Mouse (Mus musculus) G1E (cell line): ENCODE results near the gene 1700014D04Rik. TPM values are rescaled to one million over a fixed set of nuclear protein-coding genes. Genes with fewer than 3 reads are reported as not detected.
"Not testable (repeated sequence)": the region's sequence is repeated elsewhere in the genome, so short reads cannot be mapped to it uniquely, and the experiment has no call there.

Experiments
- ATAC-seq: 2 replicates; pipeline ENCODE4 v1.8.0; 2016; ENCODE audit warnings: mild to moderate bottlenecking; ENCODE audit not compliant: insufficient number of reproducible peaks, poor library complexity, low FRiP score, severe bottlenecking; ENCODE audit errors: extremely low read depth
- DNase-seq: peaks from one replicate; pipeline ENCODE4 v3.0.0; 2012; ENCODE audit warnings: low spot score
- H3K27me3 ChIP-seq: 2 replicates; pipeline ENCODE4 v1.6.1; 2012; ENCODE audit warnings: mild to moderate bottlenecking, low read length, inconsistent platforms; ENCODE audit not compliant: insufficient read depth
- H3K36me3 ChIP-seq: replicated peaks from 2 replicates; pipeline ENCODE3; 2012; ENCODE audit warnings: mild to moderate bottlenecking, inconsistent platforms
- H3K4me1 ChIP-seq: 2 replicates; pipeline ENCODE4 v1.6.1; 2012; ENCODE audit warnings: low read depth, low read length, inconsistent platforms, mixed read lengths; ENCODE audit not compliant: insufficient read depth
- H3K4me3 ChIP-seq: 2 replicates; pipeline ENCODE4 v1.5.1; 2012; ENCODE audit warnings: low read depth, mild to moderate bottlenecking, inconsistent platforms, low read length, moderate library complexity, mixed read lengths
- H3K9me3 ChIP-seq: replicated peaks from 2 replicates; pipeline ENCODE4 v1.6.1; 2012; ENCODE audit warnings: inconsistent platforms
- CTCF ChIP-seq: IDR thresholded peaks from 2 replicates; pipeline ENCODE4 v1.5.1; 2012; ENCODE audit warnings: low read depth, low read length, inconsistent platforms, mixed read lengths
- GATA1 ChIP-seq: IDR thresholded peaks from 2 replicates; pipeline ENCODE4 v1.6.1; 2012; ENCODE audit warnings: borderline replicate concordance, low read length, inconsistent platforms, mixed read lengths
- GATA2 ChIP-seq: IDR thresholded peaks from 2 replicates; pipeline ENCODE4 v1.6.1; 2012; ENCODE audit warnings: low read depth, low read length, inconsistent platforms, borderline replicate concordance
- POLR2AphosphoS5 ChIP-seq: IDR thresholded peaks from 2 replicates; pipeline ENCODE4 v1.6.1; 2012; ENCODE audit warnings: low read depth, low read length, inconsistent platforms; ENCODE audit not compliant: insufficient replicate concordance
- TAL1 ChIP-seq: conservative IDR thresholded peaks from 2 replicates; pipeline ENCODE4 v1.6.1; 2012; ENCODE audit warnings: low read depth, low read length, inconsistent platforms, mixed read lengths
- polyA plus RNA-seq: library from polyadenylated mRNA; stranded (reverse); fragments of >175 nt; gene quantifications from 2 replicates; pipeline ENCODE4 v1.2.3, GENCODE M21; 2012
- total RNA-seq, 2 experiments: library from RNA; stranded (forward) in 1 of 2; stranded (reverse) in 1 of 2; fragments of 200-1000 nt in 1 of 2; fragments of >200 nt in 1 of 2; fragmentation: Nextera tagmentation in 1 of 2; gene quantifications; 2 replicates each; pipeline ENCODE4 v1.2.3; 2014 to 2017

The 1700014D04Rik gene
- total RNA-seq (2014; fragmentation: Nextera tagmentation) (not detected in 2 replicates), total RNA-seq (2017) (0.06 and 0.11 TPM in 2 replicates), polyA plus RNA-seq (not detected in 2 replicates)

GRCm38 (mm10) chr13:59746711-59747110, at the start of gene 1700014D04Rik:
1700014D04Rik (minus strand) TSS chr13:59746752.
- DNase-seq (no peak), ATAC-seq (no peak)
- no peak within 1 kb of the TSS for H3K4me3 ChIP-seq
- H3K27me3 ChIP-seq, result peaks cover 51% of the 10 kb centered on the region
- H3K4me1 ChIP-seq, result peaks cover 24% of the 10 kb centered on the region
- no peak for TF ChIP-seq TAL1
- TF ChIP-seq CTCF, result no peak
- no peak for TF ChIP-seq GATA2
- no peak for TF ChIP-seq POLR2AphosphoS5
- TF ChIP-seq GATA1, result no peak
- H3K9me3 ChIP-seq, result no peaks in the 10 kb centered on the region
- H3K36me3 ChIP-seq, result no peaks in the 10 kb centered on the region

- Histone ChIP-seq H3K4me3 (peak overlapping the region; percentile 52; the same call in 1 of the 2 replicates), H3K27me3 (no peaks in the 10 kb centered on the region), H3K4me1 (peaks cover 71% of the 10 kb centered on the region), H3K36me3 (peaks cover 98% of the 10 kb centered on the region), H3K9me3 (no peaks in the 10 kb centered on the region)
- ATAC-seq, result peak; percentile 87
- TF ChIP-seq TAL1, result peak; percentile 73
- TF ChIP-seq POLR2AphosphoS5, result no peak
- peak; percentile 35 for DNase-seq
These were observed 49.4 kb upstream of the 1700014D04Rik start for GRCm38 (mm10) chr13:59795807-59796465.

GRCm38 (mm10) chr13:59794786-59795185, 48.2 kb upstream of the 1700014D04Rik start:
- H3K4me1 ChIP-seq, result peaks cover 65% of the 10 kb centered on the region
- no peak overlapping the region for H3K4me3 ChIP-seq
- ATAC-seq, result no peak
- no peak for DNase-seq
- no peaks in the 10 kb centered on the region for H3K27me3 ChIP-seq
- no peaks in the 10 kb centered on the region for H3K9me3 ChIP-seq
- H3K36me3 ChIP-seq, result peaks cover 98% of the 10 kb centered on the region
- no peak for TF ChIP-seq TAL1
- TF ChIP-seq POLR2AphosphoS5, result no peak
- no peak for TF ChIP-seq GATA2
- TF ChIP-seq CTCF, result no peak
- no peak for TF ChIP-seq GATA1

GRCm38 (mm10) chr13:59782145-59782544, 35.6 kb upstream of the 1700014D04Rik start, which contains the start of gene Gm49354:
Gm49354 (minus strand) TSS chr13:59782245.
- peaks cover 98% of the 10 kb centered on the region for H3K36me3 ChIP-seq
- peaks cover 7% of the 10 kb centered on the region; the same call in 1 of the 2 replicates for H3K4me1 ChIP-seq
- TF ChIP-seq TAL1 (no peak), POLR2AphosphoS5 (no peak), GATA1 (no peak), CTCF (no peak), GATA2 (no peak)
- ATAC-seq, result no peak
- H3K27me3 ChIP-seq, result no peaks in the 10 kb centered on the region
- H3K9me3 ChIP-seq, result no peaks in the 10 kb centered on the region
- H3K4me3 ChIP-seq, result no peak within 1 kb of the TSS
- no peak for DNase-seq

GRCm38 (mm10) chr13:59779744-59780264, 33.3 kb upstream of the 1700014D04Rik start:
- H3K4me3 ChIP-seq, H3K27me3 ChIP-seq, DNase-seq, H3K9me3 ChIP-seq, ATAC-seq: not testable (repeated sequence)
- peaks cover 14% of the 10 kb centered on the region for H3K4me1 ChIP-seq
- peaks cover 98% of the 10 kb centered on the region for H3K36me3 ChIP-seq

GRCm38 (mm10) chr13:59779213-59779612, 32.7 kb upstream of the 1700014D04Rik start:
- no peak for DNase-seq
- no peaks in the 10 kb centered on the region for H3K9me3 ChIP-seq
- peaks cover 16% of the 10 kb centered on the region for H3K4me1 ChIP-seq
- peak; percentile 43; the same call in 1 of the 2 replicates for ATAC-seq
- no peak overlapping the region for H3K4me3 ChIP-seq
- no peak for TF ChIP-seq CTCF
- no peak for TF ChIP-seq GATA1
- no peak for TF ChIP-seq POLR2AphosphoS5
- no peak for TF ChIP-seq GATA2
- TF ChIP-seq TAL1, result no peak
- no peaks in the 10 kb centered on the region for H3K27me3 ChIP-seq
- H3K36me3 ChIP-seq, result peaks cover 96% of the 10 kb centered on the region

GRCm38 (mm10) chr13:59775168-59775567, 28.6 kb upstream of the 1700014D04Rik start:
- ATAC-seq (no peak), DNase-seq (no peak)
- peaks cover 83% of the 10 kb centered on the region for H3K36me3 ChIP-seq
- no peak for TF ChIP-seq POLR2AphosphoS5
- no peak for TF ChIP-seq CTCF
- TF ChIP-seq TAL1, result no peak
- TF ChIP-seq GATA2, result no peak
- no peak for TF ChIP-seq GATA1
- peaks cover 49% of the 10 kb centered on the region for H3K4me1 ChIP-seq
- no peaks in the 10 kb centered on the region for H3K27me3 ChIP-seq
- no peak overlapping the region for H3K4me3 ChIP-seq
- H3K9me3 ChIP-seq, result no peaks in the 10 kb centered on the region
